Mouse (Mus musculus) midbrain, embryonic 13.5 days (tissue): ENCODE results near the gene Tldc2. TPM values are rescaled to one million over a fixed set of nuclear protein-coding genes. Genes with fewer than 3 reads are reported as not detected.

Source experiments
- ATAC-seq: fragments of 200-750 bp; cut with Nextera tagmentation; 2 replicates; pipeline ENCODE4 v1.8.0; 2017; ENCODE audit warnings: mild to moderate bottlenecking, moderate TSS enrichment, moderate library complexity
- H3K27ac ChIP-seq: fragments of 300-500 bp; sonication (generic); 2 replicates; pipeline ENCODE4 v1.5.1; 2015; ENCODE audit warnings: inconsistent platforms, mild to moderate bottlenecking, moderate library complexity
- H3K27me3 ChIP-seq: fragments of 300-500 bp; sonication (generic); 2 replicates; pipeline ENCODE4 v1.6.1; 2015; ENCODE audit warnings: mild to moderate bottlenecking, inconsistent platforms
- H3K36me3 ChIP-seq: fragments of 300-500 bp; sonication (generic); 2 replicates; pipeline ENCODE4 v1.6.1; 2015; ENCODE audit warnings: mild to moderate bottlenecking, inconsistent platforms
- H3K4me1 ChIP-seq: fragments of 300-500 bp; sonication (generic); replicated peaks from 2 replicates; pipeline ENCODE4 v1.6.1; 2015; ENCODE audit warnings: inconsistent platforms
- H3K4me2 ChIP-seq: fragments of 300-500 bp; sonication (generic); replicated peaks from 2 replicates; pipeline ENCODE4 v1.6.1; 2015; ENCODE audit warnings: moderate library complexity, mild to moderate bottlenecking, inconsistent platforms
- H3K4me3 ChIP-seq: fragments of 300-500 bp; sonication (generic); replicated peaks from 2 replicates; pipeline ENCODE4 v1.5.1; 2015; ENCODE audit warnings: mild to moderate bottlenecking, inconsistent platforms
- H3K9ac ChIP-seq: fragments of 300-500 bp; sonication (generic); replicated peaks from 2 replicates; pipeline ENCODE4 v1.6.1; 2015; ENCODE audit warnings: mild to moderate bottlenecking, inconsistent platforms
- H3K9me3 ChIP-seq: fragments of 300-500 bp; sonication (generic); 2 replicates; pipeline ENCODE4 v1.6.1; 2016; ENCODE audit warnings: mild to moderate bottlenecking, inconsistent platforms
- WGBS: fragments of 180-500 bp; shearing (Covaris S2); methylation state at CpG from one replicate; pipeline ENCODE4 v1.1.7; 2015; 5-methylcytosine and 5-hydroxymethylcytosine counted together
- polyA plus RNA-seq: library from polyadenylated mRNA; unstranded; fragments of >200 nt; fragmentation: Nextera tagmentation; extraction: Ambion mirVana; gene quantifications from 2 replicates; pipeline ENCODE4 v1.2.1, GENCODE M21; 2015

Tldc2 gene
- polyA plus RNA-seq, 1 experiment from 2014 or later = not detected

DNA sequence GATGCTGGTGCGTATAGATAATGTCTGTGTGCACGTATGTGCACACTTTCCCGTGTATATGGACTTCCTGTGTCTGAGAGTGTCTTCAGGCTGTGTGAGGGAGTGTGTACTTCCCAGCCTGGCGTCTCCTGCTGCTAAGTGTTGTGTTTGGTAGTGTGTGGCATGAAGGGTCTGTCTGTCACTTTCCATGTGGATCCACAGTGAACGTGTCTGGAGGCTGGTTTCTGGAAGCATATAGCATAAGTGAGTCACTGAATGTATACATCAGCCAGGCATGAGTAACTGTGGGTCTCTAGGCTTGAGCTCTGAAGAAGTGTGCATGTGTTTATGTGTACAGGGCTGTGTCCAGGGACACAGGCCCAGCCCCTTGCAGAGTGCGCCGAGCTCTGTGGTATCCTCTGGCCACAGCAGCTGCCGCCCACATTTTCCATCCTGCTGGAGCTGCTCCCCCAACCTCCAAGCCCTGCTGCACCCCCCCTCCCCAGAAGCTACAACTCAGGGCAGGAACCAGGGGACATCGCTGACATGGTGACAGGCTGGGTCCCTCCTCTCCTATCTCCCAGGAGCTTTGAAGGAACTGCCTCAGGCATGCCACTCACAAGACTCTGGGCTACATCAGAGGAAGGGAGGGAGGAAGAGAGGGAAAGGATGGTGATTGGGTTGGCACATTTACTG lies 13.3 kb upstream of the Tldc2 start:
- Histone ChIP-seq H3K9me3 (no peaks in the 10 kb centered on the region), H3K36me3 (peaks cover 23% of the 10 kb centered on the region), H3K27ac (no peak overlapping the region; the same call in 1 of the 2 replicates), H3K4me3 (no peak overlapping the region), H3K9ac (peak overlapping the region; percentile 45; the same call in 1 of the 2 replicates), H3K27me3 (no peaks in the 10 kb centered on the region), H3K4me1 (peaks cover 93% of the 10 kb centered on the region), H3K4me2 (no peak overlapping the region)
- ATAC-seq = no peak
- WGBS = 76% methylated on average over 9 of the region's 9 CpGs

GRCm38 (mm10) chr2:157074186-157074724 lies 12.6 kb upstream of the Tldc2 start:
- Histone ChIP-seq H3K27ac (no peak overlapping the region), H3K4me1 (peaks cover 86% of the 10 kb centered on the region), H3K36me3 (peaks cover 23% of the 10 kb centered on the region), H3K9ac (peak overlapping the region; percentile 45), H3K9me3 (no peaks in the 10 kb centered on the region), H3K27me3 (no peaks in the 10 kb centered on the region), H3K4me3 (0 out of 2 replicates have a peak overlapping the region, but pooled peaks have one; percentile 7), H3K4me2 (peak overlapping the region; percentile 100)
- 72% methylated on average over 9 of the region's 9 CpGs for WGBS
- no peak for ATAC-seq

DNA sequence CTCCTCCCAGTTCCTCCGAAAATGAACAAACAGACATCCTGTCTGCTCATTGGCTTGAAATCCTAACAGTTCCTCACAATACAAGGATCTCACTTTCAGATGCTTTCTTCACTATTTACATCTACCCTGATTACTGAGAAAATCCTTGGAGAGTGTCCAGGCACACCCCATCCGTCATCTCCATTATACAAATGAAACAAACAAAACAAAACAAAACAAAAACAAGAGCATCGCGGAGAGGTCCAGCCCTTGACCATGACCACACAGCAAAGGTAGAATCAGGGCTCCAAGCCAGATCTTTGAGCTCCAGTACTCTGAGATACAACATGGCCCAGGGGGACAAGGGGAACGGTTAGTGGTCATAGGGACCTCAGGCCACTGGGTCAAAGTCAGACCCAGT lies 12.1 kb upstream of the Tldc2 start:
- no peak overlapping the region for H3K27ac ChIP-seq
- no peaks in the 10 kb centered on the region for H3K9me3 ChIP-seq
- 79% methylated on average over 5 of the region's 5 CpGs for WGBS
- H3K27me3 ChIP-seq = no peaks in the 10 kb centered on the region
- H3K4me2 ChIP-seq = peak overlapping the region; percentile 100
- H3K4me3 ChIP-seq = 0 out of 2 replicates have a peak overlapping the region, but pooled peaks have one; percentile 7
- peaks cover 84% of the 10 kb centered on the region for H3K4me1 ChIP-seq
- ATAC-seq = no peak
- peaks cover 23% of the 10 kb centered on the region for H3K36me3 ChIP-seq
- peak overlapping the region; percentile 45 for H3K9ac ChIP-seq

GRCm38 (mm10) chr2:157075226-157075625 lies 11.6 kb upstream of the Tldc2 start:
- Histone ChIP-seq H3K36me3 (peaks cover 23% of the 10 kb centered on the region), H3K4me1 (peaks cover 83% of the 10 kb centered on the region), H3K4me2 (peak overlapping the region; percentile 100), H3K9me3 (no peaks in the 10 kb centered on the region), H3K4me3 (peak overlapping the region; percentile 98), H3K9ac (peak overlapping the region; percentile 100), H3K27me3 (no peaks in the 10 kb centered on the region), H3K27ac (no peak overlapping the region)
- 87% methylated on average over 3 of the region's 3 CpGs for WGBS
- no peak for ATAC-seq

DNA sequence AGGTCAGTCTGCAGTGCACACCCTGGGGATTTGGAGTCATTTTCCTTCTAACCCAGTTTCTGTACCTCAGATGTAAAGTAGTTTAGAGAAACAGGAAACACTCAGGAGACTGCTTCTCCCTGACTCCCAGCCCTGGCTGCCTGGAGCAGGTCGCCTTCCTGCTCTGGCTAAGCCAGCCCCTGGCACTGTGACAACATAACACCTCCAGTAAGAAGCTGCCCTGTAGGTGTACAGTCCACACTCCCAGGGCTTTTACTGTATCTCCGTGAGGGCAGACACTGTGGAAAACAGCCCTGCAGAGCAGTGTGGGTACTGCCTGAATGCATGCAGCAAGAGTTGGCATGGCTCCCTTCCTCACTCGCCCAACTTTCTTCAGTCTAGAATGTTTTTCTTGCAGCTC lies 11.2 kb upstream of the Tldc2 start:
- H3K9ac ChIP-seq = peak overlapping the region; percentile 100
- H3K27ac ChIP-seq = no peak overlapping the region
- H3K4me3 ChIP-seq = peak overlapping the region; percentile 98
- H3K27me3 ChIP-seq = no peaks in the 10 kb centered on the region
- WGBS = 75% methylated on average over 3 of the region's 3 CpGs
- H3K9me3 ChIP-seq = no peaks in the 10 kb centered on the region
- H3K36me3 ChIP-seq = peaks cover 23% of the 10 kb centered on the region
- peak overlapping the region; percentile 100 for H3K4me2 ChIP-seq
- no peak for ATAC-seq
- peaks cover 79% of the 10 kb centered on the region for H3K4me1 ChIP-seq

GRCm38 (mm10) chr2:157076585-157076984 lies 10.3 kb upstream of the Tldc2 start:
- peaks cover 23% of the 10 kb centered on the region for H3K36me3 ChIP-seq
- 87% methylated on average over 7 of the region's 7 CpGs for WGBS
- no peaks in the 10 kb centered on the region for H3K27me3 ChIP-seq
- H3K9ac ChIP-seq = peak overlapping the region; percentile 100
- ATAC-seq = no peak
- no peaks in the 10 kb centered on the region for H3K9me3 ChIP-seq
- peak overlapping the region; percentile 100 for H3K4me2 ChIP-seq
- no peak overlapping the region for H3K27ac ChIP-seq
- H3K4me3 ChIP-seq = peak overlapping the region; percentile 98
- H3K4me1 ChIP-seq = peaks cover 70% of the 10 kb centered on the region

GRCm38 (mm10) chr2:157077160-157077559 lies 9.7 kb upstream of the Tldc2 start:
- no peaks in the 10 kb centered on the region for H3K27me3 ChIP-seq
- peak overlapping the region; percentile 98 for H3K4me3 ChIP-seq
- 22% methylated on average over 5 of the region's 5 CpGs for WGBS
- H3K27ac ChIP-seq = peak overlapping the region; percentile 99
- no peaks in the 10 kb centered on the region for H3K9me3 ChIP-seq
- H3K36me3 ChIP-seq = peaks cover 23% of the 10 kb centered on the region
- H3K4me2 ChIP-seq = peak overlapping the region; percentile 100
- ATAC-seq = no peak
- H3K4me1 ChIP-seq = peaks cover 68% of the 10 kb centered on the region
- H3K9ac ChIP-seq = peak overlapping the region; percentile 100

GRCm38 (mm10) chr2:157077641-157078058 lies 9.2 kb upstream of the Tldc2 start:
- peak overlapping the region; percentile 100 for H3K4me2 ChIP-seq
- H3K27ac ChIP-seq = peak overlapping the region; percentile 99
- H3K9ac ChIP-seq = peak overlapping the region; percentile 100
- 0 out of 2 replicates have a peak, but pooled peaks have one; percentile 0 for ATAC-seq
- H3K9me3 ChIP-seq = no peaks in the 10 kb centered on the region
- peak overlapping the region; percentile 98 for H3K4me3 ChIP-seq
- no peaks in the 10 kb centered on the region for H3K27me3 ChIP-seq
- WGBS = under 1% methylated on average over 15 of the region's 15 CpGs
- peaks cover 19% of the 10 kb centered on the region for H3K36me3 ChIP-seq
- H3K4me1 ChIP-seq = peaks cover 66% of the 10 kb centered on the region

GRCm38 (mm10) chr2:157078059-157078792 lies 8.6 kb upstream of the Tldc2 start:
- H3K4me2 ChIP-seq = peak overlapping the region; percentile 100
- peak overlapping the region; percentile 99 for H3K27ac ChIP-seq
- H3K9ac ChIP-seq = peak overlapping the region; percentile 100
- H3K4me3 ChIP-seq = peak overlapping the region; percentile 98
- peaks cover 61% of the 10 kb centered on the region for H3K4me1 ChIP-seq
- ATAC-seq = peak; percentile 1; the same call in 1 of the 2 replicates
- no peaks in the 10 kb centered on the region for H3K9me3 ChIP-seq
- H3K36me3 ChIP-seq = peaks cover 13% of the 10 kb centered on the region
- under 1% methylated on average over 58 of the region's 79 CpGs for WGBS
- H3K27me3 ChIP-seq = no peaks in the 10 kb centered on the region

DNA sequence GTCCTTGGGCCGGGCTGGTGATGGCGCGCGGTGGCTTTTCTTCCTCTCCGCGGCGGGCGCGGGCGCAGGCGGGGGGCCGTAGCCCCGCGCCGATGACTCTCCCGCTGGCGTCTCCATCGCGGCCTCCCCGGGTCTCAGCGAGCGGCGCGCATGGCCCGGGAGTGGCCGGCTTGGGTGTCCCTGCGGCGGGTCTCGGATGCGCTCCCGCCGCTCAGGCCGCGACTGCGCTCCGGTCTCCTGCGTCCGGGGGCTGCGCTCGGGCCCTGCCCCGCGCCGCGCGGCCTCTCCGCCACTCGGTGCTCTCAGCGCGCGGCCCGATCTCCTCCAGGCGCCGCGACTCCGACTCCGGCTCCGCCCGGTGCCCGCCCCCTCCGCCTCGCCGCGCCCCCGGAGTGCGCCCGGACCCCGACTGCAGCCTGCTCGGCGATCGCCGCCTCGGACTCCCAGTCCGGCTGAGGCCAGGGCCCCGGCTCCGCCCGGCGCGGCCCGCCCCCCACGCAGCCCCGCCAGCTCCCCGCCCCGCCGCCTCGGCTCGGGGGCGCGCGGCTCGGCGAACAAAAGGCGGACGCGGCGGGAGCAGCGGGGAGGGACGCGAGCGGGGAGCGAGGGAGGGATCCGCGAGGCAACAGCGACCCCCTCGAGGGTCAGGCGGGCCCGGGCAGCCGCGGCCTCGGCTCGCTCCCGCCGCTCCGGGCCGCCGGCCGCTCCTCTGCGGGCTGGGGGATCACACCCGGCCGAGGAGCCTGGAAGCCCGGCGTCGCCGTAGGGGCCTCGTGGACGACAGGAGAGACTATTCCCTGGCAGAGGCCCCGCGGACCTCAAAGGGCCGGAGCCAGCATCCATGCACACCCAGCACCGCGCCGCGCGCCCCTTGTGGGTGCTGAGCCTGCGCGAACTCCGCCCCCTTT lies 7.8 kb upstream of the Tldc2 start, which contains the start of gene Soga1:
Gene Soga1, minus strand, starts transcription at position 462 of the 908 bp plus-strand sequence.
- Histone ChIP-seq H3K4me2 (peak within 1 kb of the TSS; percentile 100), H3K9ac (peak within 1 kb of the TSS; percentile 100), H3K27me3 (no peaks in the 10 kb centered on the region), H3K4me1 (peaks cover 52% of the 10 kb centered on the region), H3K27ac (peak within 1 kb of the TSS; percentile 99), H3K4me3 (peak within 1 kb of the TSS; percentile 98), H3K9me3 (no peaks in the 10 kb centered on the region), H3K36me3 (peaks cover 7% of the 10 kb centered on the region; the same call in 1 of the 2 replicates)
- under 1% methylated on average over 77 of the region's 136 CpGs for WGBS
- ATAC-seq = peak; percentile 85

DNA sequence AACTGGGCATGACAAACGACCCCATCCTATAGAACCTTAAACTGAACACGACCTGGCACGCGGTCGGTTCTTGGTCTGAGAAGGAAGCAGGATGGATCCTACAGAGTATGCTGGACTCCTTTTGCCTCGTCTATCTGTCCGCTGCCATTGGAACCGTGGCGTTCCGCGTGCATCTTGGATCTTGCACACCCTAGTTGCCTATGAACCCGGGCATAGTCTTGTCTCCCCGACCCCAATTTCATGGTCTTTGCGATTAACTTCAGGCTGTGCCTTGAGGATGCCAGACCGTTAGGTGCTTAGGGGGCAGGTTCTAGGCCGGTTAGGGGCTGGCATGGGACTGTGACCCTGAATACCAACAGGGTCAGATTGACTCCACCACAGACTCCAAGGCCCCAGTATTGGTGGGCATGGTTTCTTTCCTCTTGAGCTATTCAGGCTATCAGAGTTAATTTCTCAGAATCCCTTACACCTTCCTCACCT lies 7.1 kb upstream of the Tldc2 start:
- Histone ChIP-seq H3K4me3 (peak overlapping the region; percentile 98), H3K4me1 (peaks cover 45% of the 10 kb centered on the region), H3K9ac (peak overlapping the region; percentile 100), H3K27ac (peak overlapping the region; percentile 99), H3K4me2 (peak overlapping the region; percentile 100), H3K36me3 (peaks cover 7% of the 10 kb centered on the region; the same call in 1 of the 2 replicates), H3K9me3 (no peaks in the 10 kb centered on the region), H3K27me3 (no peaks in the 10 kb centered on the region)
- ATAC-seq = no peak; the same call in 1 of the 2 replicates
- WGBS = 7% methylated on average over 16 of the region's 16 CpGs
